Mouse (Mus musculus): ENCODE results near the gene Rbx1. TPM values are rescaled to one million over a fixed set of nuclear protein-coding genes. Genes with fewer than 3 reads are reported as not detected.
A peak's percentile ranks its signal among the peaks of the same experiment; 100 is the strongest.
"Not testable (repeated sequence)": the region's sequence is repeated elsewhere in the genome, so short reads cannot be mapped to it uniquely, and the experiment has no call there.

The Rbx1 gene
- 32.3 and 32.9 TPM in 2 replicates for polyA plus RNA-seq (2012; rRNA removed)

DNA sequence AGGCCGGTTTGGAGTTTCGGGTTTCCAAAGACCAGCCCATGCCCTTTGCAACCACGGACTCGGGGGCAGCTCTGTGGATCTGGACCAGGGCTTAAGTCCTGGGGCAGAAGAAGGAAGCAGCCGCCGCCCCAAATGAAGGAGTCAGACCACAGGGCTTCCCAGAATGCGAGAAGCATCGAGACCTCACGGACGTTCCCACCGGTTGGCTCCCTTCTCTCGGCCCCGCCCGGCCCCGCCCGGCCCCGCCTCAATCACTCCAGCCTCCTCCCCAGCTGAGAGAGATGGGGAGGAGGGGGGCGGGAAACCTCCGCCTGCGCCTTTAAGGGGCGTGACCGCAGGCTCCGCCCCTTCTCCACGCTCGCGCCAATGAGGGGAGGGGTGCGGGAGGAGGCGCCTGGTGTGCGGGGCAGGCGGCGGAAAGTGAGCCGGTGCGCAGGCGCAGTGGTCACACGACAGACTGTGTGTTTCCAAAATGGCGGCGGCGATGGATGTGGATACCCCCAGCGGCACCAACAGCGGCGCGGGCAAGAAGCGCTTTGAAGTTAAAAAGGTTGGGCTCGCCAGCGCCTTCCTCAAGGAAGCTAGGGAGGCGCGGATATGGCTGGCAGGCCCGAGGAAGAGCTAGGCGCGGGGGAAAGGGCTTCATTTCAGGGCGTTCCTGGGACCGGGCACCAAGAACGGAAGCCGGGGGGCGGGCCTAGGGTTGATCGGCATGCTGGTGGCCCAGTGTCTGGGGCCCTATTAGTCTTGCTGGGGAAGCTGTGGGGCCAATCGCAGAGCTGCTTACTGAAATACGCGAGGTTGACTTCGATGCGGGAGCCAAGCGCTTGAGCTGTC lies at the start of gene Rbx1:
Gene Rbx1, plus strand, starts transcription at position 396 of the 837 bp plus-strand sequence.
- Histone ChIP-seq H3K36me3 (ENCODE audit: control insufficient read depth, insufficient read depth, low read length) (peaks cover 9% of the 10 kb centered on the region), H3K27ac (ENCODE audit: insufficient read depth, low read length) (peak within 1 kb of the TSS; percentile 96), H3K4me3 (ENCODE audit: extremely low read depth, insufficient read depth, insufficient read length) (peak within 1 kb of the TSS; percentile 85), H3K4me1 (ENCODE audit: control insufficient read depth, insufficient read depth, insufficient read length) (no peaks in the 10 kb centered on the region; the same call in 1 of the 2 replicates), H3K27me3 (ENCODE audit: control insufficient read depth, insufficient read depth, low read length) (no peaks in the 10 kb centered on the region)
- TF ChIP-seq CTCF (IDR thresholded peaks at IDR 0.05; ENCODE audit: extremely low read depth, insufficient read depth, insufficient read length, insufficient replicate concordance) (no peak), POLR2A (IDR thresholded peaks at IDR 0.05; ENCODE audit: low read depth, low read length) (peak; percentile 81)
- peak; percentile 98 to 99 for DNase-seq (ENCODE audit: low read depth in 1 of 2, low spot score in 2 of 2)
- under 1% methylated on average over 60 of the region's 62 CpGs for WGBS

GRCm38 (mm10) chr15:81416763-81417310 lies 49.3 kb upstream of the Rbx1 start:
- not testable (repeated sequence) for H3K27ac ChIP-seq (ENCODE audit: insufficient read depth, low read length); H3K36me3 ChIP-seq (ENCODE audit: control insufficient read depth, insufficient read depth, low read length); H3K27me3 ChIP-seq (ENCODE audit: control insufficient read depth, insufficient read depth, low read length); H3K4me1 ChIP-seq (ENCODE audit: control insufficient read depth, insufficient read depth, insufficient read length)
- H3K4me3 ChIP-seq (ENCODE audit: extremely low read depth, insufficient read depth, insufficient read length): peak overlapping the region; percentile 45
- DNase-seq (ENCODE audit: low read depth in 1 of 2, low spot score in 2 of 2): peak in 1 of 2 experiments; percentile 58
- WGBS: 3% methylated on average over 22 of the region's 22 CpGs

GRCm38 (mm10) chr15:81418065-81418464 lies 48.0 kb upstream of the Rbx1 start:
- H3K36me3 ChIP-seq (ENCODE audit: control insufficient read depth, insufficient read depth, low read length): no peaks in the 10 kb centered on the region
- H3K27me3 ChIP-seq (ENCODE audit: control insufficient read depth, insufficient read depth, low read length): no peaks in the 10 kb centered on the region
- 89% methylated on average over 4 of the region's 4 CpGs for WGBS
- H3K4me1 ChIP-seq (ENCODE audit: control insufficient read depth, insufficient read depth, insufficient read length): peaks cover 8% of the 10 kb centered on the region
- DNase-seq (ENCODE audit: low read depth in 1 of 2, low spot score in 2 of 2): no peak
- TF ChIP-seq POLR2A (IDR thresholded peaks at IDR 0.05; ENCODE audit: low read depth, low read length): no peak
- no peak for TF ChIP-seq CTCF (IDR thresholded peaks at IDR 0.05; ENCODE audit: extremely low read depth, insufficient read depth, insufficient read length, insufficient replicate concordance)
- no peak overlapping the region for H3K27ac ChIP-seq (ENCODE audit: insufficient read depth, low read length)
- no peak overlapping the region for H3K4me3 ChIP-seq (ENCODE audit: extremely low read depth, insufficient read depth, insufficient read length)

DNA sequence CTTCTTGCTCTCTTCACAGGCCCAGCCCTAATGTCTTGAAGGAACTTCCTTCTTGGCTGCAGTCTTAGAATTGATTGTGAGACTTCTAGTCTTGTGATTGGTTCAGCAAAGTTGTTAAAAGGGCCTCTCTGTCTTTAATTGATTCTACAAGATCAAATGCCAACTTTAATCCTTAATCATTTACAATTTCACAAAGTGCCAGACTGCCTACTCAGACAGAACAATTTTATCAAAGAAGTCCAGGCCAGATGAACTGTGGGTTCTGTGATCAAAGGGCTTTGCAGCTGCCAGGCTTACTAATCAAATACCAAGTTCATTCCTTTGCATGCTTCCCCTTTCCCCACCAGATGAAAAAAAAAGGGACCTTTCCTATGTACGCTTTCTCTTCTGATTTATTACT lies 44.6 kb upstream of the Rbx1 start:
- H3K4me3 ChIP-seq (ENCODE audit: extremely low read depth, insufficient read depth, insufficient read length): no peak overlapping the region
- no peak overlapping the region for H3K27ac ChIP-seq (ENCODE audit: insufficient read depth, low read length)
- 44% methylated on average over 1 of the region's 1 CpGs for whole genome bisulfite sequencing
- no peaks in the 10 kb centered on the region for H3K27me3 ChIP-seq (ENCODE audit: control insufficient read depth, insufficient read depth, low read length)
- no peak for TF ChIP-seq POLR2A (IDR thresholded peaks at IDR 0.05; ENCODE audit: low read depth, low read length)
- no peak for TF ChIP-seq CTCF (IDR thresholded peaks at IDR 0.05; ENCODE audit: extremely low read depth, insufficient read depth, insufficient read length, insufficient replicate concordance)
- H3K36me3 ChIP-seq (ENCODE audit: control insufficient read depth, insufficient read depth, low read length): no peaks in the 10 kb centered on the region
- no peak for DNase-seq (ENCODE audit: low read depth in 1 of 2, low spot score in 2 of 2)
- H3K4me1 ChIP-seq (ENCODE audit: control insufficient read depth, insufficient read depth, insufficient read length): peaks cover 8% of the 10 kb centered on the region

DNA sequence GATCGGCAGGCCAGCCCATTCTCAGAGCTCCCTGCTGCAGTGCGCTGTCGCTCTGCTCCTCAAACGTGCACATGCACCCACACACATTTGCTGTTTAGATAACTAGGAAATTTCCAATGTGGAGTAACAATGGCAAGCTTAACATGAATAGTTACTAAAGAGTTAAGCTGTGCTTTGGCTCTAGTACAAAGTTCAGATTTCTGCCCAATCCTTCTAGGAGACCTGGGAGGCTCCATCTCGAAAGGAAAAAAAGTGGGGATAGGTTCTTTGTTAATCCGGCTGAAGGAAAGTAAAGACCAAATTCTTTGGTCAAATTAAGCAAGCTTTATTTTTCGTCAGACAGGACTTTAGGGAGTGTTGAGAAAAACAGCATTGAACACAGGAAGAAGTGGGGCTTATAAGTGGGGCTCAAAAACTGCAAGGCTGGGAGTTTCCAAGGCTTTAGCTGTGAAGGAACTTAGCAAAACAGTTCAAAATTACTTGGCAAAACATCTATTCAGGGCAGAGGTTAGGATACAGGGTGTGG lies 43.9 kb upstream of the Rbx1 start:
- Histone ChIP-seq H3K4me3 (ENCODE audit: extremely low read depth, insufficient read depth, insufficient read length) (no peak overlapping the region), H3K27ac (ENCODE audit: insufficient read depth, low read length) (peak overlapping the region; percentile 37; the same call in 1 of the 2 replicates), H3K36me3 (ENCODE audit: control insufficient read depth, insufficient read depth, low read length) (no peaks in the 10 kb centered on the region), H3K4me1 (ENCODE audit: control insufficient read depth, insufficient read depth, insufficient read length) (peaks cover 6% of the 10 kb centered on the region), H3K27me3 (ENCODE audit: control insufficient read depth, insufficient read depth, low read length) (no peaks in the 10 kb centered on the region)
- TF ChIP-seq CTCF (IDR thresholded peaks at IDR 0.05; ENCODE audit: extremely low read depth, insufficient read depth, insufficient read length, insufficient replicate concordance) (no peak), POLR2A (IDR thresholded peaks at IDR 0.05; ENCODE audit: low read depth, low read length) (no peak)
- 77% methylated on average over 7 of the region's 7 CpGs for WGBS
- DNase-seq (ENCODE audit: low read depth in 1 of 2, low spot score in 2 of 2): no peak

DNA sequence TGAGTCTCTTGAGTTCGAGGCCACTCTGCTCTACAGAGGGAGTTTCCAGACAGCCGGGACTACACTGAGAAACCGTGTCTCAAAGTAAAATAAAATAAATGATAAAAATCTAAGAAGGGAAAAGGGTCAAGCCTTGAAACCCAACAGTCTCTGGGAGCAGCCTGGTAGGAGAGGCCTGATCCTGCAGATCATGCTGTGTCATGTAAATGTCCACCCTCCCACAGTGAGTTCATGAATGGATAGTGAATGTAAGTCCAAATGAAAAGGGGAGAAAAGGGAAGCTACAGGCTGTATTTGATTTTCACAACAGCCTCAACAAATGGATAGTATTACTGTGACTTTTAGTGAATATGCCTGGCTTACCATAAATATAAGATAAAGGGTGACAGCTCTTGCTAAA lies 40.8 kb upstream of the Rbx1 start:
- Histone ChIP-seq H3K27me3 (ENCODE audit: control insufficient read depth, insufficient read depth, low read length) (no peaks in the 10 kb centered on the region), H3K27ac (ENCODE audit: insufficient read depth, low read length) (no peak overlapping the region), H3K4me1 (ENCODE audit: control insufficient read depth, insufficient read depth, insufficient read length) (peaks cover 6% of the 10 kb centered on the region), H3K4me3 (ENCODE audit: extremely low read depth, insufficient read depth, insufficient read length) (no peak overlapping the region), H3K36me3 (ENCODE audit: control insufficient read depth, insufficient read depth, low read length) (peaks cover 3% of the 10 kb centered on the region)
- TF ChIP-seq CTCF (IDR thresholded peaks at IDR 0.05; ENCODE audit: extremely low read depth, insufficient read depth, insufficient read length, insufficient replicate concordance) (no peak), POLR2A (IDR thresholded peaks at IDR 0.05; ENCODE audit: low read depth, low read length) (no peak)
- no peak for DNase-seq (ENCODE audit: low read depth in 1 of 2, low spot score in 2 of 2)
- WGBS: 95% methylated on average over 3 of the region's 3 CpGs

DNA sequence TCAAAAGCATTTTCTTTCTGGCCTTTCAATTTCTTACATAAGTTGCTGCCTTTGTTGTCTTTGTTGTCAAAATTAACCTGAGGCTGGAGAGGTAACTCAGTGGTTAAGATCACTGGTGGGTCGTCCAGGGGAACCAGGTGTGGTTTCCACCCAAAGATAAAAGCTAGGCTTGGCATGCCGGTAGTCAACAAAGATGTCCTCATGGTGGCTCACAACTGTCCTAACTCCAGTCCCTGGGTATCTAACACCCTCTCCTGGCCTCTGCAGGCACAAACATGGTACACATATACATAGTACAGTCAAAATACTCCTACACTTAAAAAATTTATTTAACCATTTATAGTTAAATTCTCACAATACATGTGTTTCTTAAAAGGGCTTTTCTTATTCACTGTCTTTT lies 38.1 kb upstream of the Rbx1 start:
- Histone ChIP-seq H3K27me3 (ENCODE audit: control insufficient read depth, insufficient read depth, low read length) (no peaks in the 10 kb centered on the region), H3K4me1 (ENCODE audit: control insufficient read depth, insufficient read depth, insufficient read length) (no peaks in the 10 kb centered on the region), H3K4me3 (ENCODE audit: extremely low read depth, insufficient read depth, insufficient read length) (no peak overlapping the region), H3K36me3 (ENCODE audit: control insufficient read depth, insufficient read depth, low read length) (peaks cover 9% of the 10 kb centered on the region), H3K27ac (ENCODE audit: insufficient read depth, low read length) (no peak overlapping the region)
- 72% methylated on average over 2 of the region's 2 CpGs for WGBS
- TF ChIP-seq POLR2A (IDR thresholded peaks at IDR 0.05; ENCODE audit: low read depth, low read length): no peak
- no peak for TF ChIP-seq CTCF (IDR thresholded peaks at IDR 0.05; ENCODE audit: extremely low read depth, insufficient read depth, insufficient read length, insufficient replicate concordance)
- DNase-seq (ENCODE audit: low read depth in 1 of 2, low spot score in 2 of 2): no peak
